ENCODE assay signal across 8 mouse cellular contexts in genomic region chr3:101379789-101380188, GRCm38 (mm10). TPM values are rescaled to one million over a fixed set of nuclear protein-coding genes. Genes with fewer than 3 reads are reported as not detected.
DNase-seq lines count a peak whose midpoint lies in the region; ATAC-seq and TF ChIP-seq lines count a peak whose summit lies in the region.
"Had no signal": no experiment of that assay in that cellular context is flagged by ENCODE, and none has a peak within 500 bp of the region (broad histone marks: within the 10 kb centered on the region; RNA-seq: fewer than 3 reads in every experiment).

No protein-coding gene starts in this region.

- WGBS in intestine, postnatal 0 days: 15% methylated on average over 4 of the region's 4 CpGs

- peak; percentile 40 for DNase-seq in R1 (ENCODE audit: low read depth, low spot score)
- peak; percentile 64 to 85 for DNase-seq in adrenal gland, postnatal 36 days
- peak; percentile 66 to 67 for DNase-seq in heart, adult 18-20 months
- peak; percentile 23 for DNase-seq in lung, postnatal 25 days (ENCODE audit: low spot score)
- DNase-seq in retina, postnatal 1 day: no peak

- peak overlapping the region; percentile 41 for H3K4me2 ChIP-seq in intestine, postnatal 0 days (replicated peaks; ENCODE audit: low read depth)

- peaks cover 11% of the 10 kb centered on the region; the same call in 1 of the 2 replicates for H3K4me1 ChIP-seq in intestine, postnatal 0 days (replicated peaks; ENCODE audit: control insufficient read depth, insufficient read depth, low read length)

- H3K36me3 ChIP-seq in intestine, postnatal 0 days (ENCODE audit: control insufficient read depth, insufficient read depth): no peaks in the 10 kb centered on the region
- H3K36me3 ChIP-seq: liver, embryonic 15.5 days had no signal

- no peak overlapping the region for H3K9ac ChIP-seq in intestine, postnatal 0 days (ENCODE audit: low read depth, low read length)
- H3K9ac ChIP-seq: liver, embryonic 15.5 days had no signal

- H3K27me3 ChIP-seq in intestine, postnatal 0 days (replicated peaks; ENCODE audit: control insufficient read depth, insufficient read depth, low read length): no peaks in the 10 kb centered on the region

- no peak for TF ChIP-seq CTCF in intestine, postnatal 0 days (IDR thresholded peaks at IDR 0.05; ENCODE audit: low read depth)

- H3K4me3 ChIP-seq in intestine, postnatal 0 days (ENCODE audit: low read depth, low read length): no peak overlapping the region
- H3K4me3 ChIP-seq: liver, embryonic 15.5 days had no signal

- peak; percentile 46; the same call in 1 of the 2 replicates for ATAC-seq in intestine, postnatal 0 days
- no peak for ATAC-seq in megakaryocyte, adult 5-6 weeks (ENCODE audit: poor library complexity, severe bottlenecking)

- H3K9me3 ChIP-seq in intestine, postnatal 0 days (ENCODE audit: control insufficient read depth): no peaks in the 10 kb centered on the region
- H3K9me3 ChIP-seq: liver, embryonic 15.5 days had no signal

- H3K27ac ChIP-seq in intestine, postnatal 0 days (ENCODE audit: low read depth, low read length): no peak overlapping the region
- H3K27ac ChIP-seq: liver, embryonic 15.5 days had no signal

RNA-seq across cellular contexts. Expression of gene Igsf3, which starts 2.9 kb away (rescaled TPM):
- total RNA-seq in adrenal gland, postnatal 36 days (2021): 1 to 10 TPM; 5.2 to 6.7 TPM
- total RNA-seq in heart, adult 18-20 months (2021): 10 to 100 TPM; 10.5 to 10.6 TPM
- polyA plus RNA-seq in intestine, postnatal 0 days (2015; fragmentation: Nextera tagmentation; extraction: Ambion mirVana): 13.0 and 14.2 TPM in 2 replicates
- 0.11 TPM in 1 of 2 replicates, not detected in the other for total RNA-seq in megakaryocyte, adult 5-6 weeks (2015)
- total RNA-seq in megakaryocyte, adult 5-6 weeks (2017): 0.40 and 0.57 TPM in 2 replicates
